Mouse (Mus musculus): ENCODE data around the gene Cntfr. TPM values are rescaled to one million over a fixed set of nuclear protein-coding genes. Genes with fewer than 3 reads are reported as not detected.

Cntfr gene
- 1 to 10 TPM; 3.9 to 4.0 TPM for total RNA-seq (2021)

GRCm38 (mm10) chr4:41696930-41697841 lies at the start of gene Cntfr:
Cntfr (minus strand) TSS chr4:41697089.
- DNase-seq = peak; percentile 90

DNA sequence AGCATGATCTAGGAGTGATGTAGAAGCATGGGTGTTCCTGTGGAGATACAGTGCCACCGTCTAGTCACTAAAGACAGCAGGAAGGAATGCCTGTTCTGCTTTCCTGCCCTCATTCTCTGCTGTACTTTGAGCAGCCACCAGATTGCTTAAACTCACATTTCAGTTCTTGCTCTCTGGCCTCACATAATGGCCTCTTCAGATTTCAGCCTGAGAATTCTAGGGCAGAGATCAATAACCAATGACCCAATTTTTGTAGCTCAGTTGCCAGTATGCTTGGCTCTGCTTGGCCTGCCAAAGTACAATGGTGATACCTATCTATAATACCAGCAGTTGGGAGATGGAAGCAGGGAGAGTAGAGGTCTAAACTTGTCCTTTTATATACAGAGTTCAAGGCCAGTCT lies 48.1 kb upstream of the Cntfr start:
- DNase-seq = no peak

DNA sequence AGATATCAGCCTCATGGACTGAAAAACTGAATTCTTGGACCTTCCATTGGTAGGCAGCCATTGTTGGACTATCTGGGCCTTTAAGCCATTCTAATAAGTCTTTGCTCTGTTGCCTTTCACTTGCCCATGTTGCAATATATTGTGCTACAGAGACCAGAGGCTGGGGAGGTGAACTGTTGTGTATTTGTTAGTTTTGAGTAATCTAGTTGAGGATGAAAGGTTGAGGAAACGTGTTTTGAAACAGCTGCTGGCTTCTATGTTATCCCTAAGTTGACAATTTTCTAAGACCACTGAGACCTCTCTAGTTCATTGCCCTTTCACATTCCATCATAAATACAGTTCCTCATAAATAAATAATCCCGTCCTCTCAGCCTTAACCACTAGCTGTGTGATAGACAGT lies 47.2 kb upstream of the Cntfr start:
- no peak for DNase-seq

- peak; percentile 90 for DNase-seq
These were observed 44.3 kb upstream of the Cntfr start for GRCm38 (mm10) chr4:41741158-41741560.

DNA sequence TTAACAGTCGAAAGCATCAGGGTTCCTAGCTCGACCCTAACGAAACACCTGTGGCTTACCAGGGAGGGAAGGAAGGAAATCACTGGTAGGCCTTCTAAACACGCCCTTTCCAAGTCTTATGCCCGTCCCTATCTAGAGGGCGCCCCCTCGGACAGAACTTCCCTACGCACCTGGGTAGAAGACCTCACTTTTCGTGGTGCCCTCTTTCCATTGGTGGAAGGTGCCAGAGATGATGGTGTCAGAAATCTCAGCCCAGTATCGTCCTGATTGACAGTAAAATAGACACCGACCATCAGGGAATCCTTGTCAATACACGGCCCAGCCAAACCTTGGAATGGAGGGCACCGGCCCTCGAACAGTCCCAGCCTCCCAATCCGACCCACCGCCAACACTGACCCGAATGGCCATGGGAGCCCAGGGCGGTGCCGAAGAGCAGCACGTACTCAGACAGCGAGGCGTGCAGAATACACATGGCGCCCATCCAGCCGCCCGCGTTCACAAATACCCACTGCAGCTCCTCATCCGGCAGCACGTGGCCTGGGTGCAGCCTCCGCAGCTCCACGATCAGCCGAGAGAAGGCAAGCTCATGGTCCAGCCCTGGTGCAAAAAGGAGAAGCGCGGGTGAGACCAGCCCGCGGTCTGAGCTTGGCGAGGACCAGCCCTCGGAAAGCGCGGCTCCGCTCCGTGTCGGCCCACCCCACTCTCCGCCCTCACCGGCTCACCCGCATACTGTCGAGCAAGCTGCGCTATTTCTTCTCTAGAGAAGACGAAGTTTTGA lies 43.7 kb upstream of the Cntfr start:
- peak; percentile 63 for DNase-seq

DNA sequence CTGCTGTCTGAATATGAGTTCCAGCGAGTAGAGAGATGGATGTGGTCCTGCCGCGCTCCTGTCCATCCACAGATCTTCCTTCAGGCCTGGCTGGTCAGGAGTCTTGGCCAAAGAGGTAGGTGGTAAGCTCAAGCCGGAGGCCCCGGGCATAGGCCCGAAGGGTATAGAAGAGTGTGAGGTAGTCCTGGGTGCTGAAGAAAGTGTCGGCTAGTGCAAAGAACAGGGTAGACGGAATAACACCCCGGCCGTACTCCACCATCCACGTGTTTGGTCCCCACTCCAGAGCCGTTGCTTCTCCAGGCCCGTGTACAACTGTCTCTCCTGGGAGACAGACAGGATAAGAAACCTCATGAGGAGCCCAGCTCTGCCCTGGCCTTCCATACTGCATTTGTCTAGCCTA lies 42.4 kb upstream of the Cntfr start:
- no peak for DNase-seq

GRCm38 (mm10) chr4:41738256-41738603 lies 41.3 kb upstream of the Cntfr start:
- no peak for DNase-seq

DNA sequence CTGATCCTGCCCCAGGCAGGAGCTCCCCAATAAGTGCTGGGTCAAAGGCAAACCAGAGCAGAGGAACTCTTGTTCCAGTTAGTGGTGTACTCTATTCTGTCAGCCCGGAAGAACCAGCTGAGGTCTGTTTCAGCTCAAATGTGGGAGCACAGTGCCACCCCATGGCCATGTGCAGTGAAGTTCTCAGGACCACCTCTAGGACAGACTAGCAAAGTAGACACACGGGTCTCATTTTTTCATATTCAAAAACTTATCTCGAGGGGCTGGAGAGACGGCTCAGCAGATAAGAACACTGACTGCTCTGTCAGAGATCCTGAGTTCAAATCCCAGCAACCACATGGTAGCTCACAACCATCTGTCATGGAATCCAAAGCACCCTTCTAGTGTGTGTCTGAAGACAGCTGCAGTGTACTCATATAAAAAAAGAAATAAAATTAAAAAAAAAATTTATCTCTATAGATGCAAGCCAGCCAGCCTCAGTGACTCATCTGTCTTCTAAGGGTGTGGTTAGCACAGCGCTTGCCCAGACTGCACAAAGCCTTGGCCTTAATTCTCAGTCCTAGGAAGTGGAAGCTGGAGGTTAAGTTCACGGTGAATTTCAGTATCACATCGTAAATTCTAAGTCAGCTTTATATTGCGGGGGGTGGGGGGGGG lies 40.8 kb upstream of the Cntfr start:
- peak; percentile 83 for DNase-seq

GRCm38 (mm10) chr4:41731052-41731765 lies 34.3 kb upstream of the Cntfr start, which contains the start of gene Arid3c:
Arid3c (minus strand) TSS chr4:41731142.
- DNase-seq = no peak

- DNase-seq = no peak
These were observed 30.1 kb upstream of the Cntfr start for GRCm38 (mm10) chr4:41726826-41727621.

DNA sequence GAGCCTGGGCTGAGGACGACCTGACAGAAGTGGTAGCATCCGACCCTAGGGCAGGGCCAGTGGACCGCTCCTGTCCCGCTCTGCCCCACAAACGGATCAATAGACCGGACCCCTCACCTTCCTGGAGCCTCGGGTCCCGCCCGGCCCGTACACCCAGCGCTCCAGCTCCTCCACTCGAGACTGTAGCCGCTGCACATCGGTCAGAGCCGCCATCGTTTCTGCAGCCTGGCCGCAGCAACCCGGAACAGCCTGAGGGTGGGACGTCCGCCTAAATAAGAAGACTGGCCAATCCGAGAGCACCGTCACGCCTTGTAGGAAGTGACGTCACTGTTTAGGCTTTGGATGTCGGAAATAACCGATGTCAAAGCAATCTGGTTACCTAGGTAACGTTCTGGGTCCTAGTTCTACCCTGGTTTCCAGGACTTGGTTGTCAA lies 26.0 kb upstream of the Cntfr start, which contains the start of gene Dctn3:
TSS of gene Dctn3 (minus strand) at position 253 of the 434 bp plus-strand sequence.
- peak; percentile 86 for DNase-seq

GRCm38 (mm10) chr4:41716834-41717233 lies 19.9 kb upstream of the Cntfr start:
- no peak for DNase-seq

- DNase-seq = peak; percentile 46
These were observed 18.7 kb upstream of the Cntfr start for GRCm38 (mm10) chr4:41715596-41715995.

- DNase-seq = no peak
These were observed 18.2 kb upstream of the Cntfr start for GRCm38 (mm10) chr4:41715082-41715481.

- peak; percentile 76 for DNase-seq
These were observed 17.4 kb upstream of the Cntfr start for GRCm38 (mm10) chr4:41714276-41714675.

GRCm38 (mm10) chr4:41713197-41714067 lies 16.5 kb upstream of the Cntfr start, which contains the start of gene Rpp25l:
Rpp25l (minus strand) TSS chr4:41713534.
- peak; percentile 87 for DNase-seq

DNA sequence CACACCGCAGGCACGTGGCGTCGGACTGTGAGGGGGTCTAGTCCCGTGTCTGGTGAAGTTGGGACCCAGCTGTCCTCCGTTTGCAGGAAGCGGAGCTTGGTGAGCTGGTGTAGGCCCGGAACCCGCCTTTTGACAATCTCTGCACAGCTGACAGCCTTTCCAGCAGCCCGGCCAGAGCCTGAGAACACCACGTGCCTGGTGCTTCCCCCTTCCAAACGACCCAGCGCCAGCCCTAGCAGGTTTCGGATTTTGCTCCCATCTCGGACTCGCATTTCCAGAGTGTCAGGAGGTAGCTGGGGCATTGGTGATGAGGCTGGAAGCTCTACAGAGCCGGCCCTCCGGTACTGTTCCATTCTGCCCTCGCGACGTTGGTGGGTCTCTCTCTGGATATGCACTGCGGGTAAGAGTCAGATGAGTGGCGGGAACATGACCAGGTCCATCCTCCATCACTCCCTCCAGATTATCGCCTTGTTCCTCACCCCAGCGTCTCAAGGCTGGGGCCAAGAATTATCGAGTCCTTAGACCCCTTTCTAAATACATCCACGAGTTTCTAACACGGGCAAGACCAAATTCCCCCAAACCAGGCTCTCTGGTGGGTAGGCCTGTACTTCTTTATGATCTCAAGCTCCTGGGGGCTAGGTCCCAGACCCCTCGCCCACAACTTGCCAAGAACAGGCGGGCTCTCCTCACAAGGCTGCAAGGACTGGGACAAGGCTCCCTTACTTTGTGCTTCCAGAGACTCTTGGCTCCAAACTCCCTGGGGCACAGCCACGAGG lies 15.7 kb upstream of the Cntfr start:
- DNase-seq = peak; percentile 40

DNA sequence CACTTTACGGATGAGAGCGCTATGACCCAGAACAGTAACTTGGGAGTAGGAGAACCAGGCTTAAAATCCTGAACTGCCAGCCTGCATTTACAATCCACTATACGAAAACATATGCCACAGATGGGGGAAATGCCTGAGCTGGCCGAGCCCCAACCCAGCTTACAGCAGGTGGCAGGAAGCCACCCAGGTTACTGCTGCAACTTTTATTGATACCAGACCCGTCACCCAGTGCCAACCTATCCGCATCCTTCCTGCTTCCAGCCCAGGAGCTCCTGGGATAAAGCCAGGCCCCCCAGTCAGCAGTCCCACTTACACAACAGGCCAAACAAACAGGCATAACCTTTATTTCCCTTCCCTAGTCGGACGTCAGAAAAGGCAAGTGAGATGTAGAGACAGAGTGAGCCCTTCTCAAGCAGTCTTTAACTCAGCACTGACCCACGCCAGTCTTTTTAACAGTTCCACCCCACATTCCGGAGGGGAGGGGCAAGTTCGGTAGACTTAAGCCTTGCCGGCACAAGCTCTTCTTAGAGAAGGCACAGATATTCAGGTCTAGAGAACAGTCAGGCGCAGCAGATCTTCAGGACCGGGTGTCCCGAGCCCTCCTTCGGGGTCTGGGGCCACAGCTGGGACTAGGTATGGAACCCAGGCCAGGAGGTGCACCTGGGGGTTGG lies 15.0 kb upstream of the Cntfr start:
- DNase-seq = no peak

GRCm38 (mm10) chr4:41710229-41710628 lies 13.3 kb upstream of the Cntfr start:
- DNase-seq = no peak

All from heart, postnatal 4 days (tissue).